Mouse (Mus musculus) heart, postnatal 0 days (tissue): ENCODE data around the gene Adamts20.

ENCODE experiments used
- CTCF ChIP-seq: IDR thresholded peaks from 2 replicates; pipeline ENCODE4 v1.5.1; 2016; ENCODE audit warnings: antibody characterized with exemption, control low read depth, low read depth
- EP300 ChIP-seq: IDR thresholded peaks from 2 replicates; pipeline ENCODE4 v1.6.1; 2016; ENCODE audit warnings: antibody characterized with exemption, low read depth

DNA sequence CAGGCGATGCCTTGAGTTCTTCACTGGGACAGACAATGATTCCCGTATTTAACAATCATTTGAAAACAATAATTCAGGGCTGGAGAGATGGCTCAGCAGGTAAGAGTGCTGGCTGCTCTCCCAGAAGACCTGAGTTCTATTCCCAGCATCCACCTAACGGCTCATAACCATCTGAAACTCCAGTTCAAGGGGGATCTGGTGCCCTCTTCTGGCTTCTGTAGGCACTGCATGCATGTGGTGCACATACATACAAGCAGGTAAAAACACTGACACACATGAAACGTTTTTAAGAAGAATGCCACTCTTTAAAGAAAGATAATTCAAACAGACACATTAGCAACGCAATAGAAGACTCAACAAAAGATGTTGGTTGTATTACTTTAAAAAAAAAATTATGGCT lies 120.9 kb downstream of the Adamts20 start:
- no peak for TF ChIP-seq CTCF
- TF ChIP-seq EP300: no peak
